Mouse (Mus musculus): ENCODE data around the gene Agtpbp1. TPM values are rescaled to one million over a fixed set of nuclear protein-coding genes. Genes with fewer than 3 reads are reported as not detected.

Gene Agtpbp1
- total and polyA plus RNA-seq, 3 experiments, result 24.2 to 117 (median 33.7) TPM

GRCm38 (mm10) chr13:59565945-59566520, 19.0 kb downstream of the Agtpbp1 start:
- no peaks in the 10 kb centered on the region for H3K27me3 ChIP-seq (ENCODE audit: control insufficient read depth in 1 of 2, insufficient read depth in 2 of 2, low read length in 2 of 2)
- no peak for DNase-seq (ENCODE audit: low read depth, low spot score)
- no peak overlapping the region for H3K4me3 ChIP-seq (ENCODE audit: control insufficient read depth in 1 of 2, insufficient read depth in 1 of 2, low read depth in 2 of 2, low read length in 2 of 2)
- H3K4me1 ChIP-seq (ENCODE audit: control insufficient read depth in 1 of 2, insufficient read depth in 2 of 2, low read length in 2 of 2), result peaks cover 0 to 4% of the 10 kb centered on the region in 2 experiments; a peak in 2 of 4 replicates
- H3K27ac ChIP-seq (ENCODE audit: control insufficient read depth, low read depth, low read length), result no peak overlapping the region
- H3K79me2 ChIP-seq (ENCODE audit: control insufficient read depth, insufficient read depth, low read length, poor library complexity), result no peaks in the 10 kb centered on the region
- TF ChIP-seq JUND (IDR thresholded peaks at IDR 0.05; ENCODE audit: low read depth, low read length), result no peak
- no peak for TF ChIP-seq POLR2A (IDR thresholded peaks at IDR 0.05; ENCODE audit: control insufficient read depth in 1 of 2, insufficient read depth in 1 of 2, low read depth in 1 of 2, low read length in 2 of 2, poor library complexity in 1 of 2)
- no peak for TF ChIP-seq SIN3A (IDR thresholded peaks at IDR 0.05; ENCODE audit: low read length)
- TF ChIP-seq MAFK (IDR thresholded peaks at IDR 0.05; ENCODE audit: borderline replicate concordance, low read depth, low read length), result no peak
- TF ChIP-seq KAT2A (conservative IDR thresholded peaks at IDR 0.05; ENCODE audit: low read depth, low read length), result no peak
- TF ChIP-seq ZMIZ1 (IDR thresholded peaks at IDR 0.05; ENCODE audit: low read depth, low read length), result no peak
- TF ChIP-seq TAL1 (IDR thresholded peaks at IDR 0.05; ENCODE audit: low read length), result no peak
- TF ChIP-seq CTCF (IDR thresholded peaks at IDR 0.05 in 2 of 3, conservative IDR thresholded peaks at IDR 0.05 in 1 of 3; ENCODE audit: control insufficient read depth in 1 of 3, insufficient read depth in 1 of 3, low read depth in 2 of 3, low read length in 3 of 3, poor library complexity in 1 of 3, severe bottlenecking in 1 of 3), result no peak
- no peak for TF ChIP-seq ZNF384 (IDR thresholded peaks at IDR 0.05; ENCODE audit: low read depth, low read length)
- TF ChIP-seq MXI1 (IDR thresholded peaks at IDR 0.05; ENCODE audit: low read depth, low read length), result no peak
- no peak for TF ChIP-seq MYB (IDR thresholded peaks at IDR 0.05; ENCODE audit: low read depth, low read length)
- TF ChIP-seq MAZ (IDR thresholded peaks at IDR 0.05; ENCODE audit: low read depth, low read length), result no peak
- TF ChIP-seq GABPA (IDR thresholded peaks at IDR 0.05; ENCODE audit: low read depth, low read length), result no peak
- no peak for TF ChIP-seq ELF1 (IDR thresholded peaks at IDR 0.05; ENCODE audit: low read depth, low read length)
- TF ChIP-seq UBTF (IDR thresholded peaks at IDR 0.05; ENCODE audit: borderline replicate concordance, insufficient read depth, low read depth, low read length), result no peak
- no peak for TF ChIP-seq RAD21 (IDR thresholded peaks at IDR 0.05; ENCODE audit: low read depth, low read length)
- TF ChIP-seq ETS1 (IDR thresholded peaks at IDR 0.05; ENCODE audit: low read depth, low read length), result no peak
- TF ChIP-seq CHD2 (IDR thresholded peaks at IDR 0.05; ENCODE audit: low read length), result no peak
- TF ChIP-seq TCF12 (IDR thresholded peaks at IDR 0.05; ENCODE audit: low read depth, low read length), result no peak
- H3K9me3 ChIP-seq (replicated peaks; ENCODE audit: insufficient read depth, low read length), result no peaks in the 10 kb centered on the region
- no peaks in the 10 kb centered on the region for H3K36me3 ChIP-seq (ENCODE audit: control insufficient read depth in 1 of 2, insufficient read depth in 2 of 2, low read length in 2 of 2)
- no peak overlapping the region for H3K9ac ChIP-seq (ENCODE audit: control insufficient read depth, low read depth, low read length, poor library complexity, severe bottlenecking)

GRCm38 (mm10) chr13:59564923-59565322, 20.1 kb downstream of the Agtpbp1 start:
- DNase-seq (ENCODE audit: low read depth, low spot score), result no peak
- Histone ChIP-seq H3K36me3 (ENCODE audit: control insufficient read depth in 1 of 2, insufficient read depth in 2 of 2, low read length in 2 of 2) (no peaks in the 10 kb centered on the region), H3K9me3 (replicated peaks; ENCODE audit: insufficient read depth, low read length) (no peaks in the 10 kb centered on the region), H3K4me3 (ENCODE audit: control insufficient read depth in 1 of 2, insufficient read depth in 1 of 2, low read depth in 2 of 2, low read length in 2 of 2) (no peak overlapping the region), H3K4me1 (ENCODE audit: control insufficient read depth in 1 of 2, insufficient read depth in 2 of 2, low read length in 2 of 2) (peaks cover 0 to 5% of the 10 kb centered on the region in 2 experiments; a peak in 2 of 4 replicates), H3K79me2 (ENCODE audit: control insufficient read depth, insufficient read depth, low read length, poor library complexity) (no peaks in the 10 kb centered on the region), H3K9ac (ENCODE audit: control insufficient read depth, low read depth, low read length, poor library complexity, severe bottlenecking) (no peak overlapping the region), H3K27me3 (ENCODE audit: control insufficient read depth in 1 of 2, insufficient read depth in 2 of 2, low read length in 2 of 2) (no peaks in the 10 kb centered on the region), H3K27ac (ENCODE audit: control insufficient read depth, low read depth, low read length) (no peak overlapping the region)
- TF ChIP-seq RCOR1 (IDR thresholded peaks at IDR 0.05; ENCODE audit: low read depth, low read length) (no peak), EP300 (IDR thresholded peaks at IDR 0.05; ENCODE audit: low read depth in 1 of 2, low read length in 2 of 2) (no peak), MAZ (IDR thresholded peaks at IDR 0.05; ENCODE audit: low read depth, low read length) (no peak)
